27 mouse cellular contexts compared by ENCODE assay signal in the genomic region with DNA sequence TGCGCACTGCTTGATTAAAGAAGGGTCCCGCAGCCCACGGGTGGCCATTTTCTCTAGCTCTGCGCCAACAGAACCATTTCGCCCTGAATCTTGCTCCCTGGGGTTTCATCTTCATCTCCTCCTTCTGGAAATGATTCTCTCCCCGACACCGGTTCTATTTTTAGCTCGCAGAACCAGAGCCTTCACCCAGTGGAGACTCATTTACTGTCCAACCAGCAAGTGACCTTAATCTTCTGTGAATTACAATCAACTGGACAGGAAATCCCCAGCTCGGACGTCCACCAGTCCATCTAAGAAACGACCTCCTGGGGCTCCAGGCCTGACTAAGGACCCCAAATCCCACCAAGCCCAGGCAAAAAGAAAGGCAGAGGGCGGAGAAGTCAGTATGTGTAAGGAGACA. TPM values are rescaled to one million over a fixed set of nuclear protein-coding genes. Genes with fewer than 3 reads are reported as not detected.
DNase-seq lines count a peak whose midpoint lies in the region; ATAC-seq and TF ChIP-seq lines count a peak whose summit lies in the region.
"Had no signal": no experiment of that assay in that cellular context is flagged by ENCODE, and none has a peak within 500 bp of the region (broad histone marks: within the 10 kb centered on the region; RNA-seq: fewer than 3 reads in every experiment).

No protein-coding gene starts in this region.

- ATAC-seq in hindbrain, embryonic 14.5 days (ENCODE audit: low FRiP score), result no peak
- ATAC-seq in hindbrain, embryonic 16.5 days, result no peak
- ATAC-seq: activated CD4-positive, CD25-positive, alpha-beta regulatory T cell, adult 4 months; forebrain, embryonic 15.5 days; midbrain, embryonic 16.5 days had no signal

- H3K9me3 ChIP-seq in heart, embryonic 10.5 days, result no peaks in the 10 kb centered on the region
- H3K9me3 ChIP-seq in hindbrain, embryonic 14.5 days (ENCODE audit: control insufficient read depth, low read length), result no peaks in the 10 kb centered on the region
- H3K9me3 ChIP-seq in hindbrain, embryonic 16.5 days (ENCODE audit: control insufficient read depth, low read length), result no peaks in the 10 kb centered on the region
- H3K9me3 ChIP-seq: forebrain, embryonic 15.5 days; limb, embryonic 15.5 days; liver, embryonic 15.5 days; midbrain, embryonic 10.5 days had no signal

- no peak for TF ChIP-seq CTCF in cerebellum, adult 2 months (IDR thresholded peaks at IDR 0.05; ENCODE audit: borderline replicate concordance, insufficient read depth, low read depth, low read length)

- 0 out of 2 replicates have a peak overlapping the region, but pooled peaks have one; percentile 25 for H3K27ac ChIP-seq in cerebellum, adult 2 months (ENCODE audit: insufficient read depth, low read length)
- peak overlapping the region; percentile 73; the same call in 1 of the 2 replicates for H3K27ac ChIP-seq in heart, embryonic 10.5 days
- H3K27ac ChIP-seq in hindbrain, embryonic 14.5 days, result peak overlapping the region; percentile 57
- no peak overlapping the region for H3K27ac ChIP-seq in hindbrain, embryonic 16.5 days (ENCODE audit: low read depth, low read length)
- H3K27ac ChIP-seq: forebrain, embryonic 15.5 days; kidney, postnatal 0 days; limb, embryonic 15.5 days; liver, embryonic 15.5 days; midbrain, embryonic 10.5 days had no signal

- no peak for TF ChIP-seq POLR2A in cerebellum, adult 2 months (IDR thresholded peaks at IDR 0.05; ENCODE audit: borderline replicate concordance, insufficient read depth, low read length)

- H3K4me3 ChIP-seq in cerebellum, adult 2 months (replicated peaks; ENCODE audit: insufficient read depth, low read depth, low read length), result no peak overlapping the region
- H3K4me3 ChIP-seq in heart, embryonic 10.5 days, result no peak overlapping the region
- H3K4me3 ChIP-seq in hindbrain, embryonic 14.5 days (replicated peaks; ENCODE audit: low read length), result no peak overlapping the region
- H3K4me3 ChIP-seq in hindbrain, embryonic 16.5 days (ENCODE audit: low read length), result no peak overlapping the region
- H3K4me3 ChIP-seq: forebrain, embryonic 15.5 days; limb, embryonic 15.5 days; liver, embryonic 15.5 days; midbrain, embryonic 10.5 days; myocyte had no signal

- no peak overlapping the region for H3K4me2 ChIP-seq in hindbrain, embryonic 14.5 days (replicated peaks)
- H3K4me2 ChIP-seq in hindbrain, embryonic 16.5 days (ENCODE audit: low read length), result no peak overlapping the region
- H3K4me2 ChIP-seq: forebrain, embryonic 15.5 days; limb, embryonic 15.5 days; liver, embryonic 15.5 days had no signal

- DNase-seq in cerebellum, adult 2 months, result peak in 1 of 2 experiments; percentile 59
- no peak for DNase-seq in cerebellum, postnatal 4 days (ENCODE audit: low spot score in 2 of 2)
- DNase-seq in heart, embryonic 10.5 days (ENCODE audit: low spot score), result no peak
- DNase-seq in heart, postnatal 4 days, result no peak
- DNase-seq in hindbrain, embryonic 14.5 days (ENCODE audit: low spot score), result no peak
- peak; percentile 69 for DNase-seq in retina, postnatal 1 day
- DNase-seq in retina, embryonic 14.5 days (ENCODE audit: low spot score), result no peak
- DNase-seq: adrenal gland, adult 8-10 months; cerebellum, adult 11-12 months; cerebellum, postnatal 36 days; gastrocnemius, postnatal 10 days; kidney, adult 2 months; left cerebral cortex, postnatal 4 days; lung, postnatal 4 days; thymus, postnatal 14 days had no signal

- WGBS in cerebellum, adult 2 months, result 23% methylated on average over 12 of the region's 12 CpGs
- WGBS in heart, embryonic 10.5 days, result 61% methylated on average over 12 of the region's 12 CpGs
- WGBS in hindbrain, embryonic 14.5 days, result 74% methylated on average over 12 of the region's 12 CpGs
- WGBS in hindbrain, embryonic 16.5 days, result 64% methylated on average over 12 of the region's 12 CpGs

- no peaks in the 10 kb centered on the region for H3K27me3 ChIP-seq in cerebellum, adult 2 months (ENCODE audit: control insufficient read depth, insufficient read depth, low read length)
- no peaks in the 10 kb centered on the region for H3K27me3 ChIP-seq in heart, embryonic 10.5 days (ENCODE audit: insufficient read depth, poor library complexity, severe bottlenecking)
- no peaks in the 10 kb centered on the region for H3K27me3 ChIP-seq in hindbrain, embryonic 14.5 days (ENCODE audit: control insufficient read depth, insufficient read depth, low read length)
- no peaks in the 10 kb centered on the region for H3K27me3 ChIP-seq in hindbrain, embryonic 16.5 days (replicated peaks; ENCODE audit: control insufficient read depth, insufficient read depth, low read length)
- H3K27me3 ChIP-seq: forebrain, embryonic 15.5 days; limb, embryonic 15.5 days; liver, embryonic 15.5 days had no signal

- H3K36me3 ChIP-seq in heart, embryonic 10.5 days, result peaks cover 2% of the 10 kb centered on the region; the same call in 1 of the 2 replicates
- H3K36me3 ChIP-seq in hindbrain, embryonic 14.5 days (replicated peaks; ENCODE audit: control insufficient read depth, insufficient read depth), result no peaks in the 10 kb centered on the region
- H3K36me3 ChIP-seq in hindbrain, embryonic 16.5 days (ENCODE audit: control insufficient read depth, insufficient read depth, low read length), result no peaks in the 10 kb centered on the region
- H3K36me3 ChIP-seq: forebrain, embryonic 15.5 days; limb, embryonic 15.5 days; liver, embryonic 15.5 days; midbrain, embryonic 10.5 days had no signal

- H3K9ac ChIP-seq in hindbrain, embryonic 14.5 days, result no peak overlapping the region
- H3K9ac ChIP-seq in hindbrain, embryonic 16.5 days (ENCODE audit: low read depth, low read length), result no peak overlapping the region
- H3K9ac ChIP-seq: forebrain, embryonic 15.5 days; limb, embryonic 15.5 days; liver, embryonic 15.5 days had no signal

- H3K4me1 ChIP-seq in cerebellum, adult 2 months (ENCODE audit: control insufficient read depth, insufficient read depth, low read length), result peaks cover 49% of the 10 kb centered on the region
- H3K4me1 ChIP-seq in heart, embryonic 10.5 days, result peaks cover 47% of the 10 kb centered on the region
- H3K4me1 ChIP-seq in hindbrain, embryonic 14.5 days (replicated peaks; ENCODE audit: control insufficient read depth, insufficient read depth, low read length), result no peaks in the 10 kb centered on the region
- peaks cover 12% of the 10 kb centered on the region for H3K4me1 ChIP-seq in hindbrain, embryonic 16.5 days (ENCODE audit: control insufficient read depth, insufficient read depth, low read depth, low read length)
- H3K4me1 ChIP-seq: forebrain, embryonic 15.5 days; midbrain, embryonic 10.5 days had no signal

RNA-seq across cellular contexts. Expression of a gene that starts 19.9 kb away (rescaled TPM):
- 94.9 and 107 TPM in 2 replicates for polyA plus RNA-seq in cerebellum, adult 2 months (2012; rRNA removed)
- 33.0 and 48.0 TPM in 2 replicates for polyA plus RNA-seq in heart, embryonic 10.5 days (2016; fragmentation: Nextera tagmentation; extraction: Ambion mirVana)
- 10 to 100 TPM; 27.4 to 31.1 TPM for total RNA-seq in heart, postnatal 4 days (2021)
- polyA plus RNA-seq in hindbrain, embryonic 14.5 days (2014; fragmentation: Nextera tagmentation; extraction: Ambion mirVana), result 32.6 and 37.3 TPM in 2 replicates
- polyA plus RNA-seq in hindbrain, embryonic 16.5 days (2015; fragmentation: Nextera tagmentation; extraction: Ambion mirVana), result 43.5 and 46.3 TPM in 2 replicates

RNA-seq across cellular contexts. Expression of a gene that starts 48.2 kb away (rescaled TPM):
- 1.7 and 3.0 TPM in 2 replicates for polyA plus RNA-seq in cerebellum, adult 2 months (2012; rRNA removed)
- polyA plus RNA-seq in heart, embryonic 10.5 days (2016; fragmentation: Nextera tagmentation; extraction: Ambion mirVana), result not detected in 2 replicates
- not detected for total RNA-seq in heart, postnatal 4 days (2021)
- 0.73 and 1.7 TPM in 2 replicates for polyA plus RNA-seq in hindbrain, embryonic 14.5 days (2014; fragmentation: Nextera tagmentation; extraction: Ambion mirVana)
- 1.0 and 1.9 TPM in 2 replicates for polyA plus RNA-seq in hindbrain, embryonic 16.5 days (2015; fragmentation: Nextera tagmentation; extraction: Ambion mirVana)
- total RNA-seq: gastrocnemius, postnatal 10 days; neutrophil, adult 5-6 weeks had no signal
- polyA plus RNA-seq: activated CD4-positive, CD25-positive, alpha-beta regulatory T cell, adult 4 months; heart, embryonic 16.5 days; intestine, embryonic 14.5 days; kidney, adult 2 months; kidney, postnatal 0 days; limb, embryonic 15.5 days; liver, embryonic 15.5 days had no signal
